Mouse (Mus musculus) ES-E14 (cell line): Measurements from ENCODE around the gene Capn10. TPM values are rescaled to one million over a fixed set of nuclear protein-coding genes. Genes with fewer than 3 reads are reported as not detected.

ENCODE experiments used
- DNase-seq: peaks from one replicate; pipeline ENCODE4 v3.0.0-alpha.2; 2013; ENCODE audit warnings: low read depth, low spot score
- H3K27ac ChIP-seq: 2 replicates; pipeline ENCODE4 v1.5.1; 2012; ENCODE audit warnings: low read depth, mild to moderate bottlenecking, low read length, moderate library complexity, mixed read lengths; ENCODE audit not compliant: poor library complexity, insufficient read depth, severe bottlenecking
- H3K36me3 ChIP-seq: 2 replicates; pipeline ENCODE4 v1.6.1; 2012; ENCODE audit warnings: mild to moderate bottlenecking, low read length, moderate library complexity, mixed read lengths; ENCODE audit not compliant: control insufficient read depth, poor library complexity, insufficient read depth, severe bottlenecking
- H3K4me1 ChIP-seq, 2 experiments: fragments of 150-350 bp in 1 of 2; sonication (generic) in 1 of 2; 2 replicates each; pipeline ENCODE4 v1.6.1; 2012; ENCODE audit warnings: low read length in 2 of 2, mild to moderate bottlenecking in 1 of 2, mixed read lengths in 1 of 2; ENCODE audit not compliant: control insufficient read depth in 2 of 2, insufficient read depth in 2 of 2, poor library complexity in 1 of 2
- H3K4me3 ChIP-seq, 2 experiments: fragments of 150-350 bp in 1 of 2; sonication (generic) in 1 of 2; 2 replicates each; pipeline ENCODE4 v1.5.1; 2012; ENCODE audit warnings: low read length in 2 of 2, low read depth in 1 of 2, mild to moderate bottlenecking in 1 of 2, mixed read lengths in 1 of 2; ENCODE audit not compliant: insufficient read depth in 1 of 2, poor library complexity in 1 of 2, severe bottlenecking in 1 of 2
- H3K9ac ChIP-seq: 2 replicates; pipeline ENCODE4 v1.6.1; 2012; ENCODE audit warnings: low read depth, mild to moderate bottlenecking, low read length, mixed read lengths; ENCODE audit not compliant: poor library complexity, insufficient read depth, severe bottlenecking
- H3K9me3 ChIP-seq: fragments of 150-350 bp; sonication (generic); 2 replicates; pipeline ENCODE4 v1.6.1; 2012; ENCODE audit warnings: low read depth, mild to moderate bottlenecking, low read length; ENCODE audit not compliant: control insufficient read depth, insufficient read depth
- CHD2 ChIP-seq: IDR thresholded peaks from 2 replicates; pipeline ENCODE4 v1.6.1; 2014; ENCODE audit warnings: mild to moderate bottlenecking, low read depth, low read length, inconsistent platforms
- HCFC1 ChIP-seq: IDR thresholded peaks from 2 replicates; pipeline ENCODE4 v1.6.1; 2012; ENCODE audit warnings: low read length, inconsistent platforms, borderline replicate concordance; ENCODE audit not compliant: insufficient read depth
- MAFK ChIP-seq: IDR thresholded peaks from 2 replicates; pipeline ENCODE4 v1.6.1; 2014; ENCODE audit warnings: mild to moderate bottlenecking, low read depth, low read length, inconsistent platforms; ENCODE audit not compliant: insufficient read depth
- ZC3H11A ChIP-seq: IDR thresholded peaks from 2 replicates; pipeline ENCODE4 v1.6.1; 2012; ENCODE audit warnings: low read depth, mild to moderate bottlenecking, inconsistent platforms, low read length, borderline replicate concordance
- ZNF384 ChIP-seq: IDR thresholded peaks from 2 replicates; pipeline ENCODE4 v1.6.1; 2012; ENCODE audit warnings: low read depth, low read length, inconsistent platforms
- in situ Hi-C, 2 experiments: fragments of 600-800 bp; cut with MboI; formaldehyde crosslinking; loops; one replicate each; pipeline ENCODE4 v1.15.1; 2025; ENCODE audit warnings: low sequenced_read_pairs in 2 of 2, inconsistent platforms in 1 of 2; ENCODE audit not compliant: unreplicated experiment in 2 of 2
- total RNA-seq: library from RNA; depleted of rRNA; stranded (reverse); fragments of 300-350 nt; gene quantifications from 2 replicates; pipeline ENCODE4 v1.2.3, GENCODE M21; 2012; rRNA removed

Capn10 gene
- total RNA-seq, 1 experiment, result 32.6 TPM

- in situ Hi-C loops, result no loop called here
- TF ChIP-seq CHD2, result no peak
- TF ChIP-seq HCFC1, result no peak
- no peak for TF ChIP-seq MAFK
- no peak for TF ChIP-seq ZNF384
- no peak for TF ChIP-seq ZC3H11A
- DNase-seq, result no peak
Observed at GRCm38 (mm10) chr1:92988894-92989293, 54.7 kb downstream of the Capn10 start.

GRCm38 (mm10) chr1:92989891-92990290 is 55.7 kb downstream of the Capn10 start:
- Histone ChIP-seq H3K9me3 (no peaks in the 10 kb centered on the region), H3K27ac (no peak overlapping the region), H3K4me3 (no peak overlapping the region), H3K36me3 (no peaks in the 10 kb centered on the region), H3K4me1 (no peaks in the 10 kb centered on the region; a peak in 1 of 4 replicates), H3K9ac (no peak overlapping the region)
- DNase-seq, result no peak
- in situ Hi-C loops, result no loop called here
- TF ChIP-seq ZNF384 (no peak), MAFK (no peak), CHD2 (no peak), ZC3H11A (no peak), HCFC1 (no peak)

More at GRCm38 (mm10) chr1:92988894-92989293, 54.7 kb downstream of the Capn10 start:
- no peak overlapping the region for H3K27ac ChIP-seq
- H3K4me3 ChIP-seq, result no peak overlapping the region
- H3K4me1 ChIP-seq, result no peaks in the 10 kb centered on the region; a peak in 1 of 4 replicates
- H3K9ac ChIP-seq, result no peak overlapping the region
- no peaks in the 10 kb centered on the region for H3K36me3 ChIP-seq
- no peaks in the 10 kb centered on the region for H3K9me3 ChIP-seq

DNA sequence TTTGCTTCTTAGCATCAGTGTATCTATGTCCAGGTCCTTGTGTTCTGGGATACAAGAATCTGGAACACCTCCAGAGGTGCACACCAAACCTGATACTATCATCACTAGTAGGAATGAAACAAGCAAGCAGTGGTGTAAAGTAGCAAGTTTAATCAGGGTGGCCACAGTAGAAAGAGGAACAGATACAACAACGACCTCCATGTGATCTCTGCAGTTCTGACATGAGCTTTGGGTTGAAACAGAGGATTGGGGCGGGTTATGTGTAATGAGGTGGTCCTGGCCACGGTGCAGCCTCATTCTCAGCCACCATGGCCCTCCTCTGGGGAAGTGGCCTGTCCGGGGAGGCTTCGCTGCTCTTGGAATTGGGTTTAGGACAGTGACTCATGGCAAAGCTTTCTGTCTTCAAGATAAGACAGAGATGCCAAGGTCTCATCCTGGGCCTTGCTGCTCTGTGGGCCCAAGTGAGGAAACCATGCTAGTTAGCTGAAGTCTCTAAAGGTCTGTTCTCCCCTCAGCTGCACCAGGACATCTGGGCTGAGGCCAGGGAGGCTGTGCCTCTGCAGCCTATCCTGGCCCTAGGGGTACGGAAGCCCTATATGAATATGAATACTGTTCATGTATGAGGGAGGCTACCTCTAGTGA is 58.2 kb downstream of the Capn10 start:
- DNase-seq, result no peak
- in situ Hi-C loops, result no loop called here
- no peak overlapping the region for H3K27ac ChIP-seq
- H3K9me3 ChIP-seq, result no peaks in the 10 kb centered on the region
- no peaks in the 10 kb centered on the region; a peak in 1 of 4 replicates for H3K4me1 ChIP-seq
- no peak overlapping the region for H3K4me3 ChIP-seq
- TF ChIP-seq MAFK (no peak), ZC3H11A (no peak), ZNF384 (no peak), HCFC1 (no peak), CHD2 (no peak)
- H3K9ac ChIP-seq, result no peak overlapping the region
- H3K36me3 ChIP-seq, result no peaks in the 10 kb centered on the region

DNA sequence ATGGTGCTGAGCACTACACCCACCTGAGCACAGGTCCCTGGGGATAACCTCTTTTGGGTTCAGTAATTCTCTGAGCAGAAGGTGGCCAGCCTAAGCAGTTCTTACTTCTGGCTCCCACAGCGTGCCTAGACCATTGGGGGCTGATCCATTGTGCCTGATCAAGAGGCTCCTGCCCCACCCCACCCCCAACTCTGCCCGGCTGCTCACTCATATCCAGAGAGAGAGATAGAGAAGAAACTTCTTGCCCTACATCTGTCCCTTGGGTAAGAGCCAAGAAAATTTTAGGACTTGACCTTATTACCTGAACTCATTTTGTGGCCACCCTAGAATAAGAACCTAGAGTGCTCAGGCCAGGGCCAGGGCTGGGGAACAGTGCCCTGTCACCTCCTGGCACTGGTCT is 58.7 kb downstream of the Capn10 start:
- no peaks in the 10 kb centered on the region; a peak in 1 of 4 replicates for H3K4me1 ChIP-seq
- no peak overlapping the region for H3K27ac ChIP-seq
- no peak overlapping the region for H3K4me3 ChIP-seq
- H3K36me3 ChIP-seq, result no peaks in the 10 kb centered on the region
- TF ChIP-seq ZC3H11A, result no peak
- TF ChIP-seq HCFC1, result no peak
- no peak for TF ChIP-seq ZNF384
- no peak for TF ChIP-seq CHD2
- no peak for TF ChIP-seq MAFK
- no peak for DNase-seq
- H3K9ac ChIP-seq, result no peak overlapping the region
- in situ Hi-C loops, result no loop called here
- H3K9me3 ChIP-seq, result no peaks in the 10 kb centered on the region

Other genes starting within 250 kb of the Capn10 start
- gene Gpc1, start 102.7 kb upstream of the Capn10 start, total RNA-seq, result 38.0 and 49.9 TPM in 2 replicates
- 0.71 and 1.6 TPM in 2 replicates for gene Ankmy1, start 31.5 kb upstream of the Capn10 start, total RNA-seq
- 4.8 and 6.0 TPM in 2 replicates for gene Dusp28, start 27.4 kb upstream of the Capn10 start, total RNA-seq
- gene Rnpepl1, start 23.6 kb upstream of the Capn10 start, total RNA-seq, result 15.8 and 20.2 TPM in 2 replicates
- 0.22 and 0.42 TPM in 2 replicates for gene Gpr35, start 16.5 kb downstream of the Capn10 start, total RNA-seq
- not detected in 2 replicates for gene Aqp12, start 72.0 kb downstream of the Capn10 start, total RNA-seq
- gene Kif1a, start 167.6 kb downstream of the Capn10 start, total RNA-seq, result 8.2 and 10.2 TPM in 2 replicates
- gene Agxt, start 200.9 kb downstream of the Capn10 start, total RNA-seq, result not detected in 2 replicates
- 0.62 and 0.90 TPM in 2 replicates for gene 2310007B03Rik, start 226.6 kb downstream of the Capn10 start, total RNA-seq
- 3.1 and 3.2 TPM in 2 replicates for gene Crocc2, start 234.3 kb downstream of the Capn10 start, total RNA-seq